Mouse (Mus musculus): Measurements from ENCODE around the gene Naglu. TPM values are rescaled to one million over a fixed set of nuclear protein-coding genes. Genes with fewer than 3 reads are reported as not detected.
"Not testable (repeated sequence)": the region's sequence is repeated elsewhere in the genome, so short reads cannot be mapped to it uniquely, and the experiment has no call there.

Gene Naglu
- polyA plus RNA-seq, 1 experiment, result 12.5 TPM

GRCm38 (mm10) chr11:101112186-101112585, 42.4 kb downstream of the Naglu start:
- DNase-seq (ENCODE audit: low read depth), result no peak
- TF ChIP-seq POLR2A (IDR thresholded peaks at IDR 0.05; ENCODE audit: borderline replicate concordance, extremely low read depth, insufficient read depth, insufficient read length, poor library complexity, severe bottlenecking) (no peak), CTCF (IDR thresholded peaks at IDR 0.05; ENCODE audit: borderline replicate concordance, extremely low read depth, insufficient read depth, insufficient read length) (no peak)

GRCm38 (mm10) chr11:101115564-101115963, 45.8 kb downstream of the Naglu start:
- no peak for TF ChIP-seq CTCF (IDR thresholded peaks at IDR 0.05; ENCODE audit: borderline replicate concordance, extremely low read depth, insufficient read depth, insufficient read length)
- TF ChIP-seq POLR2A (IDR thresholded peaks at IDR 0.05; ENCODE audit: borderline replicate concordance, extremely low read depth, insufficient read depth, insufficient read length, poor library complexity, severe bottlenecking), result no peak
- peak; percentile 60 for DNase-seq (ENCODE audit: low read depth)

- TF ChIP-seq CTCF (IDR thresholded peaks at IDR 0.05; ENCODE audit: borderline replicate concordance, extremely low read depth, insufficient read depth, insufficient read length) (no peak), POLR2A (IDR thresholded peaks at IDR 0.05; ENCODE audit: borderline replicate concordance, extremely low read depth, insufficient read depth, insufficient read length, poor library complexity, severe bottlenecking) (no peak)
- DNase-seq (ENCODE audit: low read depth), result no peak
Measured at GRCm38 (mm10) chr11:101118105-101118504, 48.3 kb downstream of the Naglu start.

- no peak for TF ChIP-seq POLR2A (IDR thresholded peaks at IDR 0.05; ENCODE audit: borderline replicate concordance, extremely low read depth, insufficient read depth, insufficient read length, poor library complexity, severe bottlenecking)
- TF ChIP-seq CTCF (IDR thresholded peaks at IDR 0.05; ENCODE audit: borderline replicate concordance, extremely low read depth, insufficient read depth, insufficient read length), result no peak
- no peak for DNase-seq (ENCODE audit: low read depth)
Measured at GRCm38 (mm10) chr11:101119131-101119760, 49.4 kb downstream of the Naglu start.

GRCm38 (mm10) chr11:101119761-101120544, 50.1 kb downstream of the Naglu start, which contains the start of the genes Retreg3 and Tubg1:
Retreg3 (minus strand) TSS chr11:101119893.
Tubg1 (plus strand) TSS chr11:101119938.
- TF ChIP-seq POLR2A (IDR thresholded peaks at IDR 0.05; ENCODE audit: borderline replicate concordance, extremely low read depth, insufficient read depth, insufficient read length, poor library complexity, severe bottlenecking), result peak; percentile 76; the same call in 1 of the 2 replicates
- no peak for TF ChIP-seq CTCF (IDR thresholded peaks at IDR 0.05; ENCODE audit: borderline replicate concordance, extremely low read depth, insufficient read depth, insufficient read length)
- DNase-seq (ENCODE audit: low read depth), result peak; percentile 100

- TF ChIP-seq POLR2A (IDR thresholded peaks at IDR 0.05; ENCODE audit: borderline replicate concordance, extremely low read depth, insufficient read depth, insufficient read length, poor library complexity, severe bottlenecking) (no peak), CTCF (IDR thresholded peaks at IDR 0.05; ENCODE audit: borderline replicate concordance, extremely low read depth, insufficient read depth, insufficient read length) (no peak)
- no peak for DNase-seq (ENCODE audit: low read depth)
Measured at GRCm38 (mm10) chr11:101120545-101121188, 50.9 kb downstream of the Naglu start.

GRCm38 (mm10) chr11:101124494-101124893, 54.7 kb downstream of the Naglu start:
- not testable (repeated sequence) for DNase-seq (ENCODE audit: low read depth)

GRCm38 (mm10) chr11:101125008-101125407, 55.2 kb downstream of the Naglu start:
- not testable (repeated sequence) for DNase-seq (ENCODE audit: low read depth)

GRCm38 (mm10) chr11:101127075-101127474, 57.3 kb downstream of the Naglu start:
- no peak for DNase-seq (ENCODE audit: low read depth)
- TF ChIP-seq CTCF (IDR thresholded peaks at IDR 0.05; ENCODE audit: borderline replicate concordance, extremely low read depth, insufficient read depth, insufficient read length), result no peak
- no peak for TF ChIP-seq POLR2A (IDR thresholded peaks at IDR 0.05; ENCODE audit: borderline replicate concordance, extremely low read depth, insufficient read depth, insufficient read length, poor library complexity, severe bottlenecking)

Other genes with a start within 250 kb of the Naglu start
- 16.4 and 21.5 TPM in 2 replicates for gene Stat5b, start 219.3 kb upstream of the Naglu start, polyA plus RNA-seq (2012; rRNA removed)
- 1.4 and 2.1 TPM in 2 replicates for gene Stat5a, start 210.7 kb upstream of the Naglu start, polyA plus RNA-seq (2012; rRNA removed)
- gene Stat3, start 130.5 kb upstream of the Naglu start, polyA plus RNA-seq (2012; rRNA removed), result 29.1 and 36.9 TPM in 2 replicates
- 10.5 and 24.4 TPM in 2 replicates for gene Cavin1, start 99.1 kb upstream of the Naglu start, polyA plus RNA-seq (2012; rRNA removed)
- 144 and 197 TPM in 2 replicates for gene Atp6v0a1, start 60.6 kb upstream of the Naglu start, polyA plus RNA-seq (2012; rRNA removed)
- 0.50 and 0.78 TPM in 2 replicates for gene Hsd17b1, start 8.4 kb downstream of the Naglu start, polyA plus RNA-seq (2012; rRNA removed)
- gene Coasy, start 12.6 kb downstream of the Naglu start, polyA plus RNA-seq (2012; rRNA removed), result 49.1 and 77.5 TPM in 2 replicates
- gene Mlx, start 17.3 kb downstream of the Naglu start, polyA plus RNA-seq (2012; rRNA removed), result 57.7 and 78.3 TPM in 2 replicates
- gene Psmc3ip, start 25.4 kb downstream of the Naglu start, polyA plus RNA-seq (2012; rRNA removed), result 19.4 and 24.2 TPM in 2 replicates
- gene Retreg3, start 49.9 kb downstream of the Naglu start, polyA plus RNA-seq (2012; rRNA removed), result 79.0 and 82.7 TPM in 2 replicates
- 15.5 and 35.5 TPM in 2 replicates for gene Tubg1, start 49.9 kb downstream of the Naglu start, polyA plus RNA-seq (2012; rRNA removed)
- gene Tubg2, start 85.9 kb downstream of the Naglu start, polyA plus RNA-seq (2012; rRNA removed), result 25.3 and 30.7 TPM in 2 replicates
- 2.7 and 6.9 TPM in 2 replicates for gene Cntnap1, start 100.5 kb downstream of the Naglu start, polyA plus RNA-seq (2012; rRNA removed)
- 9.5 and 12.0 TPM in 2 replicates for gene Plekhh3, start 101.3 kb downstream of the Naglu start, polyA plus RNA-seq (2012; rRNA removed)
- 0.19 and 0.20 TPM in 2 replicates for gene Ccr10, start 105.4 kb downstream of the Naglu start, polyA plus RNA-seq (2012; rRNA removed)
- 27.2 and 29.3 TPM in 2 replicates for gene Ezh1, start 156.5 kb downstream of the Naglu start, polyA plus RNA-seq (2012; rRNA removed)
- gene Ramp2, start 176.0 kb downstream of the Naglu start, polyA plus RNA-seq (2012; rRNA removed), result 67.7 and 79.6 TPM in 2 replicates
- 55.2 and 69.3 TPM in 2 replicates for gene Vps25, start 183.7 kb downstream of the Naglu start, polyA plus RNA-seq (2012; rRNA removed)
- gene Wnk4, start 190.6 kb downstream of the Naglu start, polyA plus RNA-seq (2012; rRNA removed), result 4.0 and 5.3 TPM in 2 replicates
- 0.53 and 0.79 TPM in 2 replicates for gene Cntd1, start 209.0 kb downstream of the Naglu start, polyA plus RNA-seq (2012; rRNA removed)
- 158 and 159 TPM in 2 replicates for gene Coa3, start 209.1 kb downstream of the Naglu start, polyA plus RNA-seq (2012; rRNA removed)
- gene Becn1, start 232.3 kb downstream of the Naglu start, polyA plus RNA-seq (2012; rRNA removed), result 102 and 107 TPM in 2 replicates
- 126 and 149 TPM in 2 replicates for gene Psme3, start 246.2 kb downstream of the Naglu start, polyA plus RNA-seq (2012; rRNA removed)

All from brain, embryonic 14.5 days (tissue).